18 mouse cellular contexts compared by ENCODE assay signal in genomic region chr11:36697816-36698215, GRCm38 (mm10).
DNase-seq lines count a peak whose midpoint lies in the region; ATAC-seq lines count a peak whose summit lies in the region.
"Had no signal": no experiment of that assay in that cellular context is flagged by ENCODE, and none has a peak within 500 bp of the region (broad histone marks: within the 10 kb centered on the region; RNA-seq: fewer than 3 reads in every experiment).

No protein-coding gene starts in this region.

- peak overlapping the region; percentile 46 for H3K4me2 ChIP-seq in forebrain, embryonic 13.5 days
- H3K4me2 ChIP-seq in hindbrain, embryonic 15.5 days = 0 out of 2 replicates have a peak overlapping the region, but pooled peaks have one; percentile 22
- H3K4me2 ChIP-seq in midbrain, embryonic 16.5 days (ENCODE audit: low read length) = no peak overlapping the region
- H3K4me2 ChIP-seq: kidney, embryonic 15.5 days had no signal

- H3K27ac ChIP-seq in forebrain, embryonic 13.5 days = peak overlapping the region; percentile 78
- H3K27ac ChIP-seq in hindbrain, embryonic 15.5 days (replicated peaks) = peak overlapping the region; percentile 69
- peak overlapping the region; percentile 30; the same call in 1 of the 2 replicates for H3K27ac ChIP-seq in midbrain, embryonic 16.5 days (ENCODE audit: low read length)
- H3K27ac ChIP-seq: heart, embryonic 10.5 days; kidney, embryonic 15.5 days had no signal

- peak; percentile 46 for DNase-seq in heart, adult 11 months
- no peak for DNase-seq in heart, adult 9 months (ENCODE audit: low spot score in 2 of 2)
- DNase-seq in gastrocnemius, postnatal 10 days = no peak
- no peak for DNase-seq in spleen, postnatal 10 days (ENCODE audit: low spot score in 2 of 2)
- DNase-seq: cerebellum, adult 11 months; cerebellum, postnatal 14 days; gastrocnemius, postnatal 14 days; heart, postnatal 14 days; layer of hippocampus, postnatal 36 days; liver; liver, postnatal 0 days; thymus, postnatal 36 days had no signal

- H3K4me1 ChIP-seq in forebrain, embryonic 13.5 days = peaks cover 58% of the 10 kb centered on the region
- H3K4me1 ChIP-seq in hindbrain, embryonic 15.5 days (replicated peaks) = peaks cover 32% of the 10 kb centered on the region
- peaks cover 22% of the 10 kb centered on the region for H3K4me1 ChIP-seq in midbrain, embryonic 16.5 days (ENCODE audit: control insufficient read depth, insufficient read depth, low read length)
- H3K4me1 ChIP-seq: heart, embryonic 10.5 days; kidney, embryonic 15.5 days had no signal

- H3K9me3 ChIP-seq in forebrain, embryonic 13.5 days (replicated peaks) = no peaks in the 10 kb centered on the region
- H3K9me3 ChIP-seq in hindbrain, embryonic 15.5 days = no peaks in the 10 kb centered on the region
- H3K9me3 ChIP-seq in midbrain, embryonic 16.5 days (replicated peaks; ENCODE audit: control insufficient read depth, low read length, poor library complexity, severe bottlenecking) = no peaks in the 10 kb centered on the region
- H3K9me3 ChIP-seq: heart, embryonic 10.5 days; kidney, embryonic 15.5 days had no signal

- ATAC-seq in forebrain, embryonic 13.5 days = no peak
- no peak for ATAC-seq in hindbrain, embryonic 15.5 days (ENCODE audit: low FRiP score, low read depth)
- no peak for ATAC-seq in midbrain, embryonic 16.5 days
- ATAC-seq: liver, postnatal 0 days; Patski had no signal

- H3K27me3 ChIP-seq in forebrain, embryonic 13.5 days = no peaks in the 10 kb centered on the region
- no peaks in the 10 kb centered on the region for H3K27me3 ChIP-seq in hindbrain, embryonic 15.5 days
- H3K27me3 ChIP-seq in midbrain, embryonic 16.5 days (ENCODE audit: control insufficient read depth, insufficient read depth, low read depth, low read length) = no peaks in the 10 kb centered on the region
- H3K27me3 ChIP-seq: kidney, embryonic 15.5 days had no signal

- no peak overlapping the region for H3K4me3 ChIP-seq in forebrain, embryonic 13.5 days
- no peak overlapping the region for H3K4me3 ChIP-seq in hindbrain, embryonic 15.5 days
- no peak overlapping the region for H3K4me3 ChIP-seq in midbrain, embryonic 16.5 days (ENCODE audit: low read depth, low read length)
- H3K4me3 ChIP-seq: heart, embryonic 10.5 days; kidney, embryonic 15.5 days had no signal

- H3K9ac ChIP-seq in forebrain, embryonic 13.5 days = no peak overlapping the region
- no peak overlapping the region for H3K9ac ChIP-seq in hindbrain, embryonic 15.5 days
- no peak overlapping the region for H3K9ac ChIP-seq in midbrain, embryonic 16.5 days (ENCODE audit: low read depth, low read length)
- H3K9ac ChIP-seq: kidney, embryonic 15.5 days; liver, postnatal 0 days had no signal

- H3K36me3 ChIP-seq in forebrain, embryonic 13.5 days (ENCODE audit: poor library complexity, severe bottlenecking) = no peaks in the 10 kb centered on the region
- H3K36me3 ChIP-seq in hindbrain, embryonic 15.5 days = no peaks in the 10 kb centered on the region
- no peaks in the 10 kb centered on the region for H3K36me3 ChIP-seq in midbrain, embryonic 16.5 days (ENCODE audit: control insufficient read depth, insufficient read depth, low read length)
- H3K36me3 ChIP-seq: heart, embryonic 10.5 days; kidney, embryonic 15.5 days had no signal

- 62% methylated on average over 8 of the region's 8 CpGs for WGBS in forebrain, embryonic 13.5 days
- 50% methylated on average over 8 of the region's 8 CpGs for WGBS in hindbrain, embryonic 15.5 days
- 54% methylated on average over 8 of the region's 8 CpGs for WGBS in midbrain, embryonic 16.5 days
